In genomic region chr19:47168793-47169412, GRCm38 (mm10) we compare ENCODE assay signal across 8 mouse cellular contexts. TPM values are rescaled to one million over a fixed set of nuclear protein-coding genes. Genes with fewer than 3 reads are reported as not detected.
DNase-seq lines count a peak whose midpoint lies in the region; ATAC-seq and TF ChIP-seq lines count a peak whose summit lies in the region.

No protein-coding gene starts in this region.

- in situ Hi-C loops in Patski (cut with MboI; ENCODE audit: low pct_unique_long_range_greater_than_20kb): loop anchor here (5.0 kb wide), 1 partner anchor 47 kb away; no protein-coding TSS in a partner anchor

- peak overlapping the region; percentile 37; the same call in 1 of the 2 replicates for H3K4me2 ChIP-seq in hindbrain, embryonic 12.5 days (replicated peaks)
- peak overlapping the region; percentile 42 for H3K4me2 ChIP-seq in lung, postnatal 0 days (replicated peaks; ENCODE audit: low read depth, low read length)

- 22% methylated on average over 11 of the region's 11 CpGs for WGBS in hindbrain, embryonic 12.5 days
- WGBS in lung, postnatal 0 days: 18% methylated on average over 11 of the region's 11 CpGs

- no peaks in the 10 kb centered on the region for H3K9me3 ChIP-seq in hindbrain, embryonic 12.5 days (replicated peaks)
- no peaks in the 10 kb centered on the region for H3K9me3 ChIP-seq in lung, postnatal 0 days (ENCODE audit: low read length)

- no peak overlapping the region for H3K9ac ChIP-seq in hindbrain, embryonic 12.5 days
- H3K9ac ChIP-seq in lung, postnatal 0 days (replicated peaks; ENCODE audit: low read depth): no peak overlapping the region

- peak; percentile 87 for TF ChIP-seq CTCF in Patski (IDR thresholded peaks at IDR 0.05)
- TF ChIP-seq CTCF in lung, postnatal 0 days (IDR thresholded peaks at IDR 0.05): peak; percentile 90

- peaks cover 13% of the 10 kb centered on the region for H3K27me3 ChIP-seq in Patski
- 0 out of 2 replicates have a peak, but pooled peaks cover 4% of the 10 kb centered on the region for H3K27me3 ChIP-seq in hindbrain, embryonic 12.5 days
- H3K27me3 ChIP-seq in lung, postnatal 0 days (replicated peaks; ENCODE audit: insufficient read depth, low read length): no peaks in the 10 kb centered on the region; the same call in 1 of the 2 replicates

- no peaks in the 10 kb centered on the region for H3K36me3 ChIP-seq in hindbrain, embryonic 12.5 days
- H3K36me3 ChIP-seq in lung, postnatal 0 days (ENCODE audit: insufficient read depth, low read length): no peaks in the 10 kb centered on the region

- no peak for DNase-seq in Patski (ENCODE audit: low read depth, low spot score)
- peak; percentile 92 to 96 for DNase-seq in cerebellum, postnatal 14 days
- DNase-seq in frontal cortex, postnatal 14 days (ENCODE audit: low spot score in 2 of 2): peak; percentile 62 to 88
- peak; percentile 92 to 93 for DNase-seq in layer of hippocampus, postnatal 10 days (ENCODE audit: low spot score in 2 of 2)
- DNase-seq in lung, postnatal 0 days (ENCODE audit: low spot score): peak; percentile 83
- DNase-seq in ovary, postnatal 14 days (ENCODE audit: low spot score): peak; percentile 82
- peak; percentile 84 for DNase-seq in thymus, postnatal 14 days

- POLR2A ChIA-PET in Patski (lab: Charles Lee): interaction anchor here (1.4 kb wide), 1 partner anchor 44 kb away, joined by 3 read pairs; no protein-coding TSS in a partner anchor

- CTCF ChIA-PET in Patski (lab: Charles Lee): interaction anchor here (0.7 to 6.4 kb wide), 26 partner anchors 10 to 500 kb away, joined by 3 to 46 read pairs (median 5); partner anchors contain the start of gene Calhm2

- H3K4me3 ChIP-seq in hindbrain, embryonic 12.5 days: no peak overlapping the region
- H3K4me3 ChIP-seq in lung, postnatal 0 days (ENCODE audit: low read depth, low read length): peak overlapping the region; percentile 10; the same call in 1 of the 2 replicates

- H3K4me1 ChIP-seq in hindbrain, embryonic 12.5 days: 0 out of 2 replicates have a peak, but pooled peaks cover 2% of the 10 kb centered on the region
- no peaks in the 10 kb centered on the region for H3K4me1 ChIP-seq in lung, postnatal 0 days (ENCODE audit: insufficient read depth, low read depth, low read length)

- TF ChIP-seq EP300 in lung, postnatal 0 days (IDR thresholded peaks at IDR 0.05): no peak

- H3K27ac ChIP-seq in hindbrain, embryonic 12.5 days: no peak overlapping the region
- no peak overlapping the region for H3K27ac ChIP-seq in lung, postnatal 0 days (ENCODE audit: low read length)

- peak; percentile 77 for ATAC-seq in Patski
- no peak for ATAC-seq in hindbrain, embryonic 12.5 days (ENCODE audit: low FRiP score)
- ATAC-seq in lung, postnatal 0 days: peak; percentile 73

RNA-seq across cellular contexts. Expression of gene Neurl1a, which starts 9.7 kb away (rescaled TPM):
- 0.28 TPM for polyA plus RNA-seq in Patski (2021)
- polyA plus RNA-seq in hindbrain, embryonic 12.5 days (2016; fragmentation: Nextera tagmentation; extraction: Ambion mirVana): 7.4 and 7.9 TPM in 2 replicates
- total RNA-seq in layer of hippocampus, postnatal 10 days (2021): 100 to 1,000 TPM; 112 to 133 TPM
- 1.5 and 2.2 TPM in 2 replicates for polyA plus RNA-seq in lung, postnatal 0 days (2015; fragmentation: Nextera tagmentation; extraction: Ambion mirVana)

RNA-seq across cellular contexts. Expression of gene Calhm3, which starts 11.3 kb away (rescaled TPM):
- polyA plus RNA-seq in Patski (2021): not detected
- not detected in 2 replicates for polyA plus RNA-seq in hindbrain, embryonic 12.5 days (2016; fragmentation: Nextera tagmentation; extraction: Ambion mirVana)
- not detected for total RNA-seq in layer of hippocampus, postnatal 10 days (2021)
- polyA plus RNA-seq in lung, postnatal 0 days (2015; fragmentation: Nextera tagmentation; extraction: Ambion mirVana): not detected in 2 replicates

RNA-seq across cellular contexts. Expression of gene Calhm1, which starts 24.8 kb away (rescaled TPM):
- polyA plus RNA-seq in Patski (2021): not detected
- not detected in 2 replicates for polyA plus RNA-seq in hindbrain, embryonic 12.5 days (2016; fragmentation: Nextera tagmentation; extraction: Ambion mirVana)
- total RNA-seq in layer of hippocampus, postnatal 10 days (2021): not detected
- polyA plus RNA-seq in lung, postnatal 0 days (2015; fragmentation: Nextera tagmentation; extraction: Ambion mirVana): not detected in 2 replicates

RNA-seq across cellular contexts. Expression of gene Calhm2, which starts 30.8 kb away (rescaled TPM):
- 0.05 TPM for polyA plus RNA-seq in Patski (2021)
- polyA plus RNA-seq in hindbrain, embryonic 12.5 days (2016; fragmentation: Nextera tagmentation; extraction: Ambion mirVana): 2.2 and 2.6 TPM in 2 replicates
- 1 to 10 TPM; 3.1 to 3.9 TPM for total RNA-seq in layer of hippocampus, postnatal 10 days (2021)
- 7.6 and 8.1 TPM in 2 replicates for polyA plus RNA-seq in lung, postnatal 0 days (2015; fragmentation: Nextera tagmentation; extraction: Ambion mirVana)
